Mouse (Mus musculus) T-cell, adult 2 months (primary cell): Measurements from ENCODE around the gene Atp6v1e2.

ENCODE experiments used
- DNase-seq: peaks from one replicate; pipeline ENCODE4 v3.0.0; 2022; ENCODE audit warnings: low spot score

Atp6v1e2 gene

GRCm38 (mm10) chr17:86947840-86948796 lies at the start of gene Atp6v1e2:
Gene Atp6v1e2 (minus strand): TSS chr17:86947897.
- DNase-seq, result no peak

DNA sequence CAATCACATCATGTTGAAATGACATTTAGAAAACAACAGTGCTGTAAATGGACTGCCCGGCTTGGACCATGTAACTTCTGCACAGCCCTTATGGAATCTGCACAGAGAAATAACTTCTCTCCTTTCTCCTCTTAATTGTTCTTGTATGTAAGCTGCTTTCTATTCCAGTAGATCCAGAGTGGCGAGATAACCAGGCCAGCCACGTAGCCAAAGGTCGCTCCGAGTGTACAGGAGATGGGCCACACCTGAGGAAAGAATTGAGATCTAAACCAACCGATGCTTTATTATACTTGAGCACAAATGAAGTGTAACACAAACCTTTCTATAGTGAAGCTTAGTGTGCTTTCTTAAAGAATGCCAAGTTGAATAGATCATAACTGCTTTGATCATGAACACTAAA lies 49.6 kb upstream of the Atp6v1e2 start:
- DNase-seq, result no peak

- DNase-seq, result no peak
Observed at GRCm38 (mm10) chr17:86991306-86991705, 43.6 kb upstream of the Atp6v1e2 start.

- DNase-seq, result peak; percentile 65
Observed at GRCm38 (mm10) chr17:86988601-86989184, 41.0 kb upstream of the Atp6v1e2 start.

- peak; percentile 52 for DNase-seq
Observed at GRCm38 (mm10) chr17:86988161-86988560, 40.5 kb upstream of the Atp6v1e2 start.

DNA sequence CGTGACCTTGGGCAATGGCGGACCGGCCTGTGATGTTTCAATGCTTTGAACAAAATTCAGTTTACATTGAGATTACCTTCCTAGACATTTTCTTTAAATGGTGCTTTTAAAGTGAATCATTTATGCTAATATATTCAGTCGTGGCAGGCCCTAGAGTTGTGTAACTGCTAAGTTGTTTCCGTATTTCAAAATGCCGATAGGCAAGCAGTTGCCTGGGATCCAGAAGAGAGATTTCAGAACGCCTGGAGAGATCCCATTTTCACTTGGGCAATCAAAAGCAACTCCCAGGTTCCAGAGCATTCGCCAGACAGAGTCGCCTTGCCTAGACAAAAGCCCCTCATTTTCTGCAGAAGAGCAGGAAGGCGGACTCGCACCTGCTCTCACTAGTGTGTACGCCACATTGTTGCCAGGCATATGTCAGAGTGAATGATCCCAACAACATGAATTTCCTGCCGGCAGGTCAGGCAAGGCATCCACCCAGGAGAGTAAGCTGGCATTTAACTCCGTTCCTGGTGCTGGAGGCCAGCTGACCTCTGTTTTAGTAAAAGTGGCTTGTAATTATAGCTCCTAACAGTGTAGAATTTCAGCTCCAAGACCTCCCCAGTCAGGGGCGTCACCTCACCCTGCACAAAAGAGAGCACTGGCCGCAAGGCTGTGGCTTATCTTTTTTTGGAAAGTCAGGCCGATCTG lies 38.9 kb upstream of the Atp6v1e2 start:
- no peak for DNase-seq

DNA sequence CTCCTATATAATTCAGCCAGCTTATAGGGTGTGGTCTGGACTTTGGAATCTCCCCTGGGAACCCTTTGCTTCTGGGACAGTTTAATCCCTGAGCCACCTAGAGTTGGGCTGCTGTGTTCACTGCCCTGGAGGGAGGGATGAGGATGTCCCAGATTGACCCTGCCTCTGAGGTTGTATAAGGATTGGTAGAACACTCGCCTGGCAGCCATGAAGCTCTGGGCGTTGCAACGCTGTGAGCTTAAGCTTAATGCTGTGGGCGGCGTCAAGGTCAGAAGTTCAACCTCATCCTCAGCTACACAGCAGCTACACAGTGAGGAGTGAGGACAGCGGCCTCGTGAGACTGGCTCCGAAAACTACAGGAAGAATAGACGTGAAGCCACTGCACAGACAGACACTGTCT lies 34.8 kb upstream of the Atp6v1e2 start:
- no peak for DNase-seq

DNA sequence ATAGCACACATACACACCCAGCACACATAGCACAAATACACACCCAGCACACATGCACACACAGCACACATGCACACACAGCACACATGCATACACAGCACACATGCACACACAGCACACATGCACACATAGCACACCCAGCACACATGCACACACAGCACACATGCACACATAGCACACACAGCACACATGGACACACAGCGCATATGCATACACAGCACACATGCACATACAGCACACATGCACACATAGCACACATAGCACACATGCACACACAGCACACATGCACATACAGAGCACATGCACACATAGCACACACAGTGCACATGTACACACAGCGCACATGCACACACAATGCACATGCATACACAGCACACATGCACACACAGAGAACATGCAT lies 34.0 kb upstream of the Atp6v1e2 start:
- DNase-seq, result no peak

DNA sequence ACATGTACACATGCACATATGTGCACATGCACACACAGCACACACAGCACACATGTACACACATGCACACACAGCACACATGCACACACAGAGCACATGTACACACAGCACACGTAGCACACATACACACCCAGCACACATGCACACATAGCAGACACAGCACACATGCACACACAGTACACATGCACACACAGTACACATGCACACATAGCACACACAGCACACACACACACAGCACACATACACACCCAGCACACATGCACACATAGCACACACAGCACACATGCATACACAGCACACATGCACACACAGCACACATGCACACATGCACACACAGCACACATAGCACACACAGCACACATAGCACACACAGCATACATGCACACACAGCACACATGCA lies 33.5 kb upstream of the Atp6v1e2 start:
- DNase-seq, result no peak

DNA sequence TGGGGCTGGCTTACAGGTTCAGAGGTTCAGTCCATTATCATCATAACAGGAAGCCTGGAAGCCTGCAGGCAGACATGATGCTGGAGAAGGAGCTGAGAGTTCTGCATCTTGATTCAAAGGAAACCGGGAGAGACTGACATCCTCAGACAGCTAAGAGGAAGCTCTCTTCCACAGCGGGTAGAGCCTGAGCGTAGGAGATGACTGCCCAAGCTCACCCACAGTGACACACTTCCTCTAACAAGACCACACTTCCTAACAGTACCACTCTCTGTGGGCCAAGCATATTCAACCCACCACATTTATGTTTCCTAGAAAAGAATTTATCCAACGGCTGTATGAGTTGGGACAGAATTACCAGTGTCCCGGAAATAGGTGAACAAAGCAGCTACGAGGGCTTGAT lies 30.8 kb upstream of the Atp6v1e2 start:
- no peak for DNase-seq

DNA sequence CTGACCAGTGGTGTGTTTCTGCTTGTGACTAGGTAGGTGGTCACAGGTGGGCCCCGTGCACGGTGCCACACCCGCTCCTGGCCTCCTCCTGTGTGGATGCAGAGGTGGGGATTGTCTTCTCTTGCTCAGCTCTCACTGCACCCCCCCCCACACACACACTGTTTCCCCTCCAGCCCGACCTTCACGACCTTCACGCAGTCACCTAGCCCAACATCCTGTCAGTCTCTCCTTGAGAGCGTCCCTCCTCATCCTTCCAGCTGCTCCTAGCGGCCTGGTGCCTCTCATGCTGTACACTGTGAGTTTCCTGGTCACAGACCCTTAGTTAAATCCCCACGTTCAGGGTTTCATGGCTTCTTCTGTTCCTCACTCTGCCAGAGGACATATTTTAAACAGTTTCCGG lies 28.7 kb upstream of the Atp6v1e2 start:
- DNase-seq, result peak; percentile 25

DNA sequence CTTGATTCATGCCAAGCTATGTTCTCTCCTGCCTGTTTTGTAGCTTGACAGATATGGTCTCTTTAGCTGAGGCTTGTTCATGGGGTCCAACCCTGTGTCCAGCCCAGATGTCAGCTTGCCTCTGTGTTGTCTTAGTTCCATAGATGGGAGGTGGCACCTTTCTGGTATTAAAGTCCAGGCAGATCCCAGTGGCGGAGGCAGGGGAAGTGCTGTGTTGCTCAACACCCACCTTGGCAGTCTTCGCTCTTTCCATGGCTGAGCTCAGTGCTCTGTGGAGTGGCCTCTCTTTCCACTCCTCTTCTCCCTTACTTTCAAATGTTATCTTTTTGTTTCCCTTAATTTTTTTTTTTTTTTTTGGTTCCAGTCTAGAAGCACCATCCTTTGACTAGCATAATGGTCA lies 25.4 kb upstream of the Atp6v1e2 start:
- no peak for DNase-seq

GRCm38 (mm10) chr17:86971860-86972259 lies 24.2 kb upstream of the Atp6v1e2 start:
- DNase-seq, result no peak

DNA sequence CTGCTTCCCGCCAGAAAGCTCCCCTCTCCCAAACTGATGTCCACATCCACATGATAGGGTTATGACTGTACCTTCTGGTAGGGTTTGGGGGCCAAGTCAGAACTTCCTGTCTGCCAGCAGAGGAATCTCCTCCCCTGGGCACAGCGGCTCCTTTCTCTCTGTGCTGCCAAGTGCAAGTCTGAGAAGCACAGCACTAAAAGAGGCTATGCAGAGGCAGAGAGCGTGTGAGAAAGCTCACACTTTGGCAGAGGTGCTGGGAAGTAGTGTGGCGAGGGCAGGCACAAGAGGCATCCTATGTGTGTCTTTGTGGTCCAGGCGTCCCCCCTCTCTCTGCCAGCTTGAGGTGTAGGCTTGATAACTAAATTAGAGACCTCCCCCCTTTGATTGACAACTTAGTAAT lies 23.3 kb upstream of the Atp6v1e2 start:
- DNase-seq, result no peak

- DNase-seq, result no peak
Observed at GRCm38 (mm10) chr17:86970026-86970750, 22.5 kb upstream of the Atp6v1e2 start.

- DNase-seq, result peak; percentile 36
Observed at GRCm38 (mm10) chr17:86969582-86969981, 21.9 kb upstream of the Atp6v1e2 start.

GRCm38 (mm10) chr17:86968581-86968980 lies 20.9 kb upstream of the Atp6v1e2 start:
- DNase-seq, result no peak

GRCm38 (mm10) chr17:86967536-86968525 lies 20.1 kb upstream of the Atp6v1e2 start:
- DNase-seq, result no peak

- no peak for DNase-seq
Observed at GRCm38 (mm10) chr17:86967048-86967447, 19.4 kb upstream of the Atp6v1e2 start.

DNA sequence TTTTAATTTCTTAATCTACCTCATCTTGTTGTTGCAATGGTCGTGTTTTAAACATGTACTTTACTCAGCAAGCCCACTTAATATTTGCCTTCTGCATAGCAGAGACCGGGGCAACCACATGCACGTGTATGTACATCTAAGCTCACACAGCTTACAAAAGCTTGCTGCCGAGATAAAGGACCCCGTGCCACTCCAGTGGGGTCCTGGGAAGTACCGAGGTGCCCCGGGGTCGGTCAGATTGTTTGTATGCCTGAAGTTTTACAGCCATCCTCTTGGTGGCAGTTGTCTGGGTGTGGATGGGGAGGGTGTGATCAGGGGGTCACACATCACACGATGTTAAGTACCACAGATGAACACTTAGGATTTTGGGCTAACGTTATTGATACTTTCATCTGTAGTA lies 18.3 kb upstream of the Atp6v1e2 start:
- no peak for DNase-seq

DNA sequence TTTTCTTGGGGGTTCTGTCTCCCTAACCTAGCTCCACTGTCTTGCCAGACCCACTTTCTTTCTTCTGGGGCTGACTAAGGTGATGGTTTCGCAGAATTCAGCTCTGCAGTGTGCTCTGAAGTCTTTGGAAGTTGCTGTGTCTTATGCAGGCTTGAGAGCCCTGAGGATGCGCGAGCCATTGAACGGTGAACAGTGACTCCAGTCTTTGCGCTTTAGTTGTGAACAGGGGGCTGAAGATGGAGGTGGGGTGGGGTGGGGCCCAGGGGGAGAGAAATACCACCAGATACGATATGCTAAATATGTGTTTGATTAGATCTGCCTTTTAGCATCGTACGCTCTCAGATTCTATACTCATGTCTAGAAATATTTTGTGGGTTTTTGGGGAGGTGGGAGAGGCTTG lies 17.4 kb upstream of the Atp6v1e2 start:
- no peak for DNase-seq
